Mouse (Mus musculus): ENCODE data around the gene Gm45213. TPM values are rescaled to one million over a fixed set of nuclear protein-coding genes. Genes with fewer than 3 reads are reported as not detected.
A peak's percentile ranks its signal among the peaks of the same experiment; 100 is the strongest.

Gm45213 gene
- polyA plus RNA-seq, 1 experiment from 2014 or later: not detected

DNA sequence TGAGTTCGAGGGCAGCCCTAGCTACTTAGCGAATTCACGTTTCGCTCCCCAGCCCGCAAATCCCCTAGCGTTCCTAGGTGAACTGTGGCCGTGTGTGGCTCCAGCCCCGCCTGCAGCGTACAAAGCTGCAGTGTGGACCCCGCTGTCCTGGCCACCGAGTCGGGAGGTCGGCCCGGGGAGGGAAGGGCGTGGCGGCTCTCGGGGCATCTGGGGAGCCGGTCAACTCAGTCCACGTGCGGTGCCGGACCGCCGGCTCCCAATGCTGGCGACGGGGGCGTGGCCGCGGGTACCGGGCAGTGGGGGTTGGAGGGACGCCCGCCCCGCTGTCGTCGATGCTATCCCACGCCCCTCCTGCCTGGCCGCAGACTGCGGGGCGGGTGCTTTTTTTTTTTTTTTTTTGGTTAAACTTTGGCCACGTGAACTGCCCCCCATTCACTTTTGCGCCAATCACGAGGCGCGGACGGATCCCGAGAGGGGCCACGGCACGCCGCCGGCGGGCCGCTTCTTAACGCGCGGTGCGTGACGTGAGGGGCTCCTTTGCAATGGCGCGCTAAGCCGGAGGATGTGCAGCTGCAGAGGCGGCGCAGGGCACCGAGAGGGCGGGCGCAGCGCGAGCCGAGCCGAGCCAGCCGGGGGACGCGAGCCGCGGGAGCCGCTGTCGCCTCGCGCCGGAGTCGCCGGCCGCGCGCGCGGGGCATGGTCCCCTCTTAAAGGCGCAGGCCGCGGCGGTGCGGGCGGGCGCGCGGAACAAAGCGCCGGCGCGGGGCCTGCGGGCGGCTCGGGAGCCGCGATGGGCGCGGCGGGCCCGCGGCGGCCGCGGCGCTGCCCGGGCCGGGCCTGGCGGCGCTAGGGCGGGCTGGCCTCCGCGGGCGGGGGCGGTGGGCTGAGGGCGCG is 65.8 kb downstream of the Gm45213 start, which contains the start of gene Chsy1:
Gene Chsy1 (plus strand): TSS at position 555 of the 894 bp plus-strand sequence.
- H3K4me2 ChIP-seq: peak within 1 kb of the TSS; percentile 89

DNA sequence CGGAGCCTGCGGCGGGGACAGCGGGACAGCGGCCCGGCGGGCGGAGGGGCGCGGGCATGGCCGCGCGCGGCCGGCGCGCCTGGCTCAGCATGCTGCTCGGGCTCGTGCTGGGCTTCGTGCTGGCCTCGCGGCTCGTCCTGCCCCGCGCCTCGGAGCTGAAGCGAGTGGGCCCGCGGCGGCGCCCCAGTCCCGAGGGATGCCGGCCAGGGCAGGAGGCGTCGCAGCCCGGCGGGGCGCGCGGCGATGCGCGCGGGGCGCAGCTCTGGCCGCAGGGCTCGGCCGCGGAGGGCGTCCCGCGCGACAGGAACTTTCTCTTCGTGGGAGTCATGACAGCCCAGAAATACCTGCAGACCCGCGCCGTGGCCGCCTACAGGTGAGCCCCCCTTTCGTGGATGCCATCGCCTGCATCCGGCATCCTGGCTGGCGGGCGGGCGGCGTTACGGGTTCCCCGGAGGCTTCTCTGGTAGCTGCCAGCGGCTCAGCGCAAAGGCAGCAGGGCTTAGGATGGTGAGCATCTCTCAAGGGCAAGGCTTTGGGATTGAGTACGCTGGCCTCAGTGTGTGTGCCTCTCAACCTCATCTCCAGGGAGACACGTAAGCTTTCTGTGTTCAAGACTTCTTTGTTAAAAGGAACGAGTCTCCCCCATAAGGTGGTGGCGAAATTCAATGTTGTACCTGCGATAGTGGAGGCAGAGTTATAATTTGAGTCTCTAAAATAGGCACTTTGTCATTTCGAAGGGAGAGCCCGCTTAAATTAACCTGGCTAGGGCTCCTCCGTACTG is 66.6 kb downstream of the Gm45213 start:
- H3K27me3 ChIP-seq (replicated peaks): no peaks in the 10 kb centered on the region
- 5% methylated on average over 74 of the region's 77 CpGs for WGBS
- peak; percentile 27 for ATAC-seq (ENCODE audit: insufficient number of reproducible peaks, low FRiP score)
- H3K36me3 ChIP-seq: peaks cover 8% of the 10 kb centered on the region; the same call in 1 of the 2 replicates
- H3K27ac ChIP-seq (ENCODE audit: poor library complexity, severe bottlenecking): peak overlapping the region; percentile 88
- H3K9me3 ChIP-seq (replicated peaks): no peaks in the 10 kb centered on the region
- H3K9ac ChIP-seq: peak overlapping the region; percentile 96
- H3K4me1 ChIP-seq (replicated peaks): peaks cover 31% of the 10 kb centered on the region
- peak overlapping the region; percentile 85 for H3K4me3 ChIP-seq
- H3K4me2 ChIP-seq: peak overlapping the region; percentile 89

More for the DNA sequence above, 65.8 kb downstream of the Gm45213 start, which contains the start of gene Chsy1:
- peaks cover 23% of the 10 kb centered on the region for H3K4me1 ChIP-seq (replicated peaks)
- peak within 1 kb of the TSS; percentile 88 for H3K27ac ChIP-seq (ENCODE audit: poor library complexity, severe bottlenecking)
- peak; percentile 82 for ATAC-seq (ENCODE audit: insufficient number of reproducible peaks, low FRiP score)
- WGBS: 8% methylated on average over 123 of the region's 123 CpGs
- H3K27me3 ChIP-seq (replicated peaks): no peaks in the 10 kb centered on the region
- peaks cover under 1% of the 10 kb centered on the region; the same call in 1 of the 2 replicates for H3K36me3 ChIP-seq
- peak within 1 kb of the TSS; percentile 96 for H3K9ac ChIP-seq
- no peaks in the 10 kb centered on the region for H3K9me3 ChIP-seq (replicated peaks)
- peak within 1 kb of the TSS; percentile 85 for H3K4me3 ChIP-seq

- H3K4me2 ChIP-seq: peak overlapping the region; percentile 89
- no peaks in the 10 kb centered on the region for H3K9me3 ChIP-seq (replicated peaks)
- H3K36me3 ChIP-seq: peaks cover 8% of the 10 kb centered on the region; the same call in 1 of the 2 replicates
- H3K4me1 ChIP-seq (replicated peaks): peaks cover 35% of the 10 kb centered on the region
- peak overlapping the region; percentile 85 for H3K4me3 ChIP-seq
- H3K9ac ChIP-seq: peak overlapping the region; percentile 96
- H3K27ac ChIP-seq (ENCODE audit: poor library complexity, severe bottlenecking): peak overlapping the region; percentile 88
- no peak for ATAC-seq (ENCODE audit: insufficient number of reproducible peaks, low FRiP score)
- WGBS: 3% methylated on average over 10 of the region's 10 CpGs
- H3K27me3 ChIP-seq (replicated peaks): no peaks in the 10 kb centered on the region
Observed at GRCm38 (mm10) chr7:66110636-66111112, 67.3 kb downstream of the Gm45213 start.

- peaks cover 37% of the 10 kb centered on the region for H3K4me1 ChIP-seq (replicated peaks)
- H3K4me3 ChIP-seq: peak overlapping the region; percentile 85
- H3K9ac ChIP-seq: peak overlapping the region; percentile 96; the same call in 1 of the 2 replicates
- H3K4me2 ChIP-seq: peak overlapping the region; percentile 89
- WGBS: 61% methylated on average over 10 of the region's 10 CpGs
- H3K27me3 ChIP-seq (replicated peaks): no peaks in the 10 kb centered on the region
- ATAC-seq (ENCODE audit: insufficient number of reproducible peaks, low FRiP score): no peak
- no peaks in the 10 kb centered on the region for H3K9me3 ChIP-seq (replicated peaks)
- no peak overlapping the region for H3K27ac ChIP-seq (ENCODE audit: poor library complexity, severe bottlenecking)
- H3K36me3 ChIP-seq: peaks cover 8% of the 10 kb centered on the region; the same call in 1 of the 2 replicates
Observed at GRCm38 (mm10) chr7:66111211-66111610, 67.8 kb downstream of the Gm45213 start.

Other genes starting within 250 kb of the Gm45213 start
- gene Pcsk6, start 181.9 kb upstream of the Gm45213 start, polyA plus RNA-seq (2016; fragmentation: Nextera tagmentation; extraction: Ambion mirVana): 2.7 and 3.2 TPM in 2 replicates
- gene Snrpa1, start 15.4 kb downstream of the Gm45213 start, polyA plus RNA-seq (2016; fragmentation: Nextera tagmentation; extraction: Ambion mirVana): 113 and 114 TPM in 2 replicates
- 70.2 and 70.7 TPM in 2 replicates for gene Selenos, start 36.0 kb downstream of the Gm45213 start, polyA plus RNA-seq (2016; fragmentation: Nextera tagmentation; extraction: Ambion mirVana)
- gene Chsy1, start 65.9 kb downstream of the Gm45213 start, polyA plus RNA-seq (2016; fragmentation: Nextera tagmentation; extraction: Ambion mirVana): 13.3 and 15.5 TPM in 2 replicates

All from heart, embryonic 12.5 days (tissue).